Mouse (Mus musculus) midbrain, embryonic 11.5 days (tissue): ENCODE results near the gene Asdurf. TPM values are rescaled to one million over a fixed set of nuclear protein-coding genes. Genes with fewer than 3 reads are reported as not detected.
"Not testable (repeated sequence)": the region's sequence is repeated elsewhere in the genome, so short reads cannot be mapped to it uniquely, and the experiment has no call there.

ENCODE experiments used
- ATAC-seq: fragments of 200-750 bp; cut with Nextera tagmentation; 2 replicates; pipeline ENCODE4 v1.8.0; 2017; ENCODE audit warnings: moderate TSS enrichment, moderate library complexity; ENCODE audit not compliant: low FRiP score
- DNase-seq: peaks from one replicate; pipeline ENCODE4 v3.0.0; 2015; ENCODE audit warnings: low spot score; ENCODE audit errors: missing footprints
- H3K27ac ChIP-seq: fragments of 300-500 bp; sonication (generic); 2 replicates; pipeline ENCODE4 v1.5.1; 2014; ENCODE audit warnings: low read depth, low read length
- H3K27me3 ChIP-seq: fragments of 300-500 bp; sonication (generic); 2 replicates; pipeline ENCODE4 v1.6.1; 2014; ENCODE audit warnings: mild to moderate bottlenecking, low read length, moderate library complexity, mixed read lengths; ENCODE audit not compliant: control insufficient read depth, insufficient read depth
- H3K36me3 ChIP-seq: fragments of 300-500 bp; sonication (generic); 2 replicates; pipeline ENCODE4 v1.6.1; 2014; ENCODE audit warnings: mild to moderate bottlenecking, low read length, moderate library complexity, mixed read lengths; ENCODE audit not compliant: control insufficient read depth, insufficient read depth
- H3K4me1 ChIP-seq: fragments of 300-500 bp; sonication (generic); 2 replicates; pipeline ENCODE4 v1.6.1; 2014; ENCODE audit warnings: low read length; ENCODE audit not compliant: control insufficient read depth, insufficient read depth
- H3K4me2 ChIP-seq: fragments of 300-500 bp; sonication (generic); 2 replicates; pipeline ENCODE4 v1.6.1; 2014; ENCODE audit warnings: mild to moderate bottlenecking, moderate library complexity
- H3K4me3 ChIP-seq: fragments of 300-500 bp; sonication (generic); 2 replicates; pipeline ENCODE4 v1.5.1; 2014; ENCODE audit warnings: low read depth, low read length
- H3K9ac ChIP-seq: fragments of 300-500 bp; sonication (generic); 2 replicates; pipeline ENCODE4 v1.6.1; 2014; ENCODE audit warnings: low read length
- H3K9me3 ChIP-seq: fragments of 300-500 bp; sonication (generic); 2 replicates; pipeline ENCODE4 v1.6.1; 2016; ENCODE audit warnings: low read length; ENCODE audit not compliant: control insufficient read depth
- WGBS: fragments of 180-500 bp; shearing (Covaris S2); extraction: QIAGEN DNeasy Blood & Tissue Kit; methylation state at CpG from one replicate; pipeline ENCODE4 v1.1.7; 2014; 5-methylcytosine and 5-hydroxymethylcytosine counted together
- polyA plus RNA-seq: library from polyadenylated mRNA; unstranded; fragments of >200 nt; fragmentation: Nextera tagmentation; extraction: Ambion mirVana; gene quantifications from 2 replicates; pipeline ENCODE4 v1.2.1, GENCODE M21; 2014

The Asdurf gene
- polyA plus RNA-seq, 1 experiment from 2014 or later = 5.9 TPM

DNA sequence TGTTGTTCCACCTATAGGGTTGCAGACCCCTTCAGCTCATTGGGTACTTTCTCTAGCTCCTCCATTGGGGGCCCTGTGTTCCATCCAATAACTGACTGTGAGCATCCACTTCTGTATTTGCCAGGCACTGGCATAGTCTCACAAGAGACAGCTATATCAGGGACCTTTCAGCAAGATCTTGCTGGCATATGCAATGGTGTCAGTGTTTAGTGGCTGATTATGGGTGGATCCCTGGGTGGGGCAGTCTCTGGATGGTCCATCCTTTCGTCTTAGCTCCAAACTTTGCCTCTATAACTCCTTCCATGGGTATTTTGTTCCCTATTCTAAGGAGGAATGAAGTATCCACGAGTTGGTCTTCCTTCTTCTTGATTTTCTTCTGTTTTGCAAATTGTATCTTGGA is 15.0 kb downstream of the Asdurf start:
- not testable (repeated sequence) for H3K27ac ChIP-seq, H3K4me3 ChIP-seq, H3K9ac ChIP-seq, ATAC-seq, H3K4me2 ChIP-seq, H3K4me1 ChIP-seq, H3K27me3 ChIP-seq, H3K9me3 ChIP-seq, H3K36me3 ChIP-seq, DNase-seq
- 68% methylated on average over 2 of the region's 2 CpGs for WGBS

DNA sequence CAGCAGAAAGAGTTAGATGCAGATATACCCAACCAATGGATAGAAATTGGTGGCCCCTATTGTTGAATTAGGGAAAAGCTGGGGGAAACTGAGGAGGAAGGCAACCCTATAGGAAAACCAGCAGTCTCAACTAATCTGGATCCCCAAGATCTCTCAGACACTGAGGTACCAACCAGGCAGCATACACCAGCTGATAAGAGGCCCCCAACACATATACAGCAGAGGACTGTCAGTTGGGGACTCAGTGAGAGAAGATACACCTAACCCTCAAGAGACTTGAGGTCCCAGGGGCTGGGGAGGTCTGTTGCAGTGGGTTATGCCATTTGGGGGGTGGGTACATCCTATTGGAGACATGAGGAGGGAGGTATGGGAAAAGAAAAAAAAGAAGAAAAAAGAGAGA is 17.0 kb downstream of the Asdurf start:
- DNase-seq (no peak), ATAC-seq (no peak)
- Histone ChIP-seq H3K4me3 (no peak overlapping the region), H3K4me1 (no peaks in the 10 kb centered on the region), H3K9ac (no peak overlapping the region), H3K4me2 (no peak overlapping the region), H3K27me3 (no peaks in the 10 kb centered on the region), H3K27ac (no peak overlapping the region), H3K9me3 (no peaks in the 10 kb centered on the region), H3K36me3 (no peaks in the 10 kb centered on the region)

DNA sequence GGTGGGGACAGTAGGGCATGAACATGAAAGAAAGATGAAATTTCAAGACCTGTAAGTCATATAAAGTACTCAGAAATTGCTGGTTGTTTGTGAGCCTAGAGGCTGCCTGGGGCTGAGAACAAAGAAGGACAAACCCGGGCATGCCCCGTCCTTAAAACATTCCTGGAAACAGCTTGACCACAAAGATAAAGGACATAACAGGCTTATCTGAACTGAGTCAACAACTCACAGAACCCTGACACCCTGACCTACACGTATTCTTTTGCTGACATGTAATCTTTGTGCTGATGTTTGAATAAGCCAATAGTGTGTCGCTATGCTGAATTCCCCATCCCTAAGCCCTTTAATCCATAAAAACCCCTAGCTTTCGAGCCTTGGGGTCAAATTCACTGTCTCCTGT is 18.9 kb downstream of the Asdurf start:
- 70% methylated on average over 5 of the region's 5 CpGs for WGBS

DNA sequence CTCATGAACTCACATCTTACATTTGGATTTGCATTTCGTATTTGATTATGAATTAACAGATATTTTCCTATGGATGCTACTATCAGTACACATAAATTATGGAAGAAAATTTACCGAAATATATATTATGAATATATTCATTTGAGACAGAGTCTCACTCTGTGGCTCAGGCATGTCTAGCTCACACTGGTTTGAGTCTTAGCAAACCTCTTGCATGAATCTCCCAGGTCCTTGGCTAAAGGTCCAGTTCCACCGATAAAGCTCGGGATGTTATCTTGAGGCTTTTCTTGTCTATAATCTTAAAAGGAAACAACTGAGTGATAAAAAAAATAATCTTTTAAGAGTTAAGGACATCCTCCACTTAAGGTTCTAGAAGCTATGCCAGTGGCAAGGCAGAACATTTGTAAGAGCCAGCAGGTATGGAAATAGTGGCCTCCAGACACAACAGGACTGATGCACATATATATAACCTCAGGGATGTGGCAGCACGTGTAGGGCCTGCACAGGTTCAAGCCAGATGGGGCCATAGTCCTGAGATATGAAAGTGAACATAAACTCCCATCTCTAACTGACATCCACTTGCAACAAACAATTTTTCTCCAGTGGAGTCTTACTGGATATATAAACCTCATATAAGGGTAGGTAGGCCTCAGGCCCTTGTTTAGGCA is 27.5 kb downstream of the Asdurf start:
- H3K4me3 ChIP-seq = no peak overlapping the region
- no peak overlapping the region for H3K4me2 ChIP-seq
- no peak overlapping the region for H3K27ac ChIP-seq
- WGBS = 94% methylated on average over 5 of the region's 5 CpGs
- H3K9me3 ChIP-seq = no peaks in the 10 kb centered on the region
- no peaks in the 10 kb centered on the region for H3K27me3 ChIP-seq
- ATAC-seq (no peak), DNase-seq (no peak)
- H3K4me1 ChIP-seq = no peaks in the 10 kb centered on the region
- no peaks in the 10 kb centered on the region for H3K36me3 ChIP-seq
- H3K9ac ChIP-seq = no peak overlapping the region

More for the DNA sequence above, 18.9 kb downstream of the Asdurf start:
- not testable (repeated sequence) for H3K4me2 ChIP-seq, ATAC-seq, H3K27ac ChIP-seq, H3K27me3 ChIP-seq, H3K4me3 ChIP-seq, H3K4me1 ChIP-seq, H3K36me3 ChIP-seq, DNase-seq, H3K9ac ChIP-seq, H3K9me3 ChIP-seq

DNA sequence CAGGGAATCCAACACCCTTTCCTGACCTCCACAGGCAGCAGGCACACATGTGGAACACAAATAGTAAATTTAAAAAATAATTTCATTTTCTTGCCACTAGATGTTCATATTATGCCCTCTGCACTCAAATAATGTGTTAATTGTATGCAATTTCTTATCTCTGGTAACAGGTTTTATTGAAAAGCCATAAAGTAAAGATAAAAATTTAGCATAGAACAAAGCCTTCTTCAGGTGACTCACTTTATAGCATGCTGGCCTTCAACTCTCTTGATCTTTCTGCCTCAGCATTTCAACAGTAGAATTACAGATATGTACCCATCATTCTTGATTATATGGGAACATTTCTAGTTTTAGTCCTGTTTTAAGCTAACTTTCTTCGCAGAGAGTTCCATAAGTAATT is 28.1 kb downstream of the Asdurf start:
- no peak overlapping the region for H3K4me2 ChIP-seq
- no peak overlapping the region for H3K4me3 ChIP-seq
- WGBS = 92% methylated on average over 1 of the region's 1 CpGs
- DNase-seq (no peak), ATAC-seq (no peak)
- no peaks in the 10 kb centered on the region for H3K36me3 ChIP-seq
- no peaks in the 10 kb centered on the region for H3K27me3 ChIP-seq
- H3K27ac ChIP-seq = no peak overlapping the region
- no peaks in the 10 kb centered on the region for H3K4me1 ChIP-seq
- no peaks in the 10 kb centered on the region for H3K9me3 ChIP-seq
- H3K9ac ChIP-seq = no peak overlapping the region

DNA sequence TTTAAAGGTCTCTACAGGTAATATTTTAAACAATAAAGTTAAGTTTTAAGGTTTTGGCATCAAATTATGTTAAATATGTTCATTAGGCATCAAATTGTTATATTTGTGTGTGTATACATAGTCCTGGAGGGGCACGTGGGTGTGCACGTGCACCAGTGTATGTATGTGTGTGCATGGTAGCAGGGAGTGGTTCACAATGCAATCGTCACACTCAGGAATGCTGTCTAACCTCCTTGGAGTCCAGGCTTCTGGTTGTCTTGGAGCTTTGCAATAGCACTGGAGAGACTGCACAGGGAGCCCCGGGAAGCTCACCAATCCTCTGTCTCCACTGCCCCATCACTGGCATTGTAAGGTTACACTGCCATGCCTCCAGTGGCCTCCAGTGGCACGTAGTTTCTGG is 29.2 kb downstream of the Asdurf start:
- ATAC-seq (no peak), DNase-seq (no peak)
- no peaks in the 10 kb centered on the region for H3K27me3 ChIP-seq
- H3K36me3 ChIP-seq = 0 out of 2 replicates have a peak, but pooled peaks cover 2% of the 10 kb centered on the region
- H3K4me1 ChIP-seq = no peaks in the 10 kb centered on the region
- H3K4me3 ChIP-seq = no peak overlapping the region
- H3K4me2 ChIP-seq = no peak overlapping the region
- no peak overlapping the region for H3K27ac ChIP-seq
- no peaks in the 10 kb centered on the region for H3K9me3 ChIP-seq
- H3K9ac ChIP-seq = no peak overlapping the region
- WGBS = 96% methylated on average over 5 of the region's 5 CpGs

DNA sequence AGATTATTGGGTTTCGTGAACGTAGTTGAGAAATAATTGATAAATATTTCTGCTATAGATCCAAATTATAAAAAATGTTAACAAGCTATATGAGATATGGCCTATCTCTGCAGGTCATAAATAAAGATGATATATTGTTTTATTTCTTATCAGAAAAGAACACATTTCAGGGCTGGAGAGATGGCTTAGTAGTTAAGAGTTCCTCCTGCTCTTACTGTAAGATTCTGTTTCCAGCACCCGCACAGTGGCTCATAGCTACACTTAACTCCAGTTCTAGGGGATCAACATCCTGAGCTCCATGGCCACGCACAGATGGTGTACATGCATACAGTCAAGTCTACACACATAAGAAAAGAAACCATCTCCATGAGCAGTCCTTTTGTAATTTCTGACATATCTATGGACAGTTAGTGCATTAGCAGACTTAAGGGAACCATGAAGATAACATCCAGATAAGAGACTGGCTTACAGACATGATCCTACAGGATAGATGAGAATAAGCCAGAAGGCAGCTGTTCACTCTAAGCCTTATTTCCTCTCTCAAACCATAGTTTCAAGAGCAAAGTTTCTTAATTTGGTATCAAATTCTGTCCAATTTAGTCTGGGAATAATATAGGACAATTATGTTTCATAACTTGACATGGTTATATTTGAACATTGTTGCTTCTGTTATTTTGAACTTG is 30.6 kb downstream of the Asdurf start:
- ATAC-seq = no peak
- DNase-seq = no peak
- Histone ChIP-seq H3K36me3 (0 out of 2 replicates have a peak, but pooled peaks cover 3% of the 10 kb centered on the region), H3K9ac (no peak overlapping the region), H3K4me3 (no peak overlapping the region), H3K9me3 (no peaks in the 10 kb centered on the region), H3K27ac (no peak overlapping the region), H3K4me1 (no peaks in the 10 kb centered on the region), H3K27me3 (no peaks in the 10 kb centered on the region), H3K4me2 (no peak overlapping the region)
- 95% methylated on average over 4 of the region's 4 CpGs for WGBS

DNA sequence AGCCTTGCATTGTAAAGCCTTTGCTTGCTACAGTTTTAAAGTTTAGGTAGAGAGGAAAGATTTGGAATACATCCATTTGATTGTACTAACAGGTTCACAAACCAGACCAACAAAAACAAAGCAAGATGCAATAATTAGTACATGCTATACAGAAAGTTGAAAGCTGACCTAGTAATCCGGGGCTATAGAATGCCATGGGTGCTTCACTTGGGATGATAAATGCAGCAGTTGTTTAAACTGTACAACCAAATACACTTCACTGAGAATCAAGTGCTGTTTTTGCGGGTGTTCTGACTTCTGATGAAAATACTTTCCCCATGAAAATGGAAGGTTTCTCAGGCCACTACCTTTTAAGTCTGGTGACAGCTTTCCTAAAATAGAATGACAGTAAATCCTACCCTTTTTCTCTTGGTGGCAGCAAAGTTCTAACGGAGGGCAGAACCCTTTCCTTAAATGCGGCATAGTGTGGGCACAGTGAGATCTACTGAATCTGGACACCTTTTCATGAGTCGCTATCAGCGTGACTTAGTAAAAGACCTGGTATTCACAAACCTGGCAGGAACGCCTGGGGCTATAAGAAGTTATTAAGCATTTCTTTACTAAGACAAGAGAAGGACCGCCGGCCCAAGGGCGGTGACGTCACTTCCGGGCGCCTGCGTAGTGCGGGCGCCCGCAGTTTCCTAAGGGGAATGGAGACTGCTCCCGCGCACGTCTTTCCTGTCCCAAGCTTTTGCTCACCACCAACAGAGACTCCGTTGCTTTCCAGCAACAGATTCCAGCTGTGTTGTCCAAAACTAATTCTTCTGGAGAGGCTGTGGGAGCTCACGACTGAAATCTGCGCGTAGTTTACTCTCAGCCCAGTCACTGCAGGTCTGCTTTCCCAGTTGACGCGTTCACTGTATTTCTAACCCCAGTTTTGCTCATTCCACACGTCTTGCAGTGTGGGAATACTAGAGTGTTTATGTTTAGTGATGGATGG is 39.1 kb downstream of the Asdurf start, which contains the start of gene Osgepl1:
TSS of gene Osgepl1 (plus strand) at position 636 of the 979 bp plus-strand sequence.
- H3K36me3 ChIP-seq = 0 out of 2 replicates have a peak, but pooled peaks cover 2% of the 10 kb centered on the region

More for the DNA sequence above, 39.1 kb downstream of the Asdurf start, which contains the start of gene Osgepl1:
- DNase-seq = peak; percentile 99
- peak; percentile 98 for ATAC-seq
- Histone ChIP-seq H3K27ac (peak within 1 kb of the TSS; percentile 21; the same call in 1 of the 2 replicates), H3K27me3 (no peaks in the 10 kb centered on the region), H3K4me3 (peak within 1 kb of the TSS; percentile 64), H3K4me1 (peaks cover 3% of the 10 kb centered on the region; the same call in 1 of the 2 replicates), H3K9me3 (no peaks in the 10 kb centered on the region), H3K9ac (peak within 1 kb of the TSS; percentile 88), H3K4me2 (peak within 1 kb of the TSS; percentile 59)
- 3% methylated on average over 27 of the region's 27 CpGs for WGBS
